Mouse (Mus musculus): ENCODE results near the gene Rgs14. TPM values are rescaled to one million over a fixed set of nuclear protein-coding genes. Genes with fewer than 3 reads are reported as not detected.

The Rgs14 gene
- polyA plus RNA-seq (2015; fragmentation: Nextera tagmentation; extraction: Ambion mirVana) = 0.29 and 0.41 TPM in 2 replicates

DNA sequence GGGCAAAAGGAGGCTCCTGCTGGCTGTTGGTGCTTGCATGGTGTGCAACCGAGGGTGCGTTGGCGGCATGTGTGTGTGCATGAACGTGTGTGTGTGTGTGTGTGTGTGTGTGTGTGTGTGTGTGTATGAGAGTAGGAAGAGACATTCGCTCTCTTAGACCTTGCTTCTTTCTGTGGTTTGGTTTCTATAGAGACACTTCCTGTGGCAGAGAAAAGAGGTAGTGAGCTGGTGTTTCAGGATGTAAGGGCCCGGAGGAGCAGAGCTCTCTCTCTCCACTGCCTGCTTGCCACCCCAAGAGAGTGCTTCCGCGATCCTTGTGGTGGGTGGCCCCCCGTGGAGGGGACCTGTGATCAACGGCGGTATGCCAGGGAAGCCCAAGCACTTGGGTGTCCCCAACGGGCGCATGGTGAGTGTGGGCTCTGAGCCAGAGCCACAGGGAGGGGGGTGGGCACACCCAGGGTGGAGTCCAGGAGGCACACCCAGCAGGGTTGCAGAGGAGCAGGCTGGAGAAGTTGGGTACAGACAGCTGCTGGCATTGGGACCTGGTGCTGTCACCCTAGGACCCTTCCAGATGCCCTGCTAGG is at the start of gene Rgs14:
Gene Rgs14, plus strand, starts transcription at position 202 of the 584 bp plus-strand sequence.
- H3K9ac ChIP-seq = no peak within 1 kb of the TSS
- no peaks in the 10 kb centered on the region for H3K36me3 ChIP-seq
- ATAC-seq (ENCODE audit: low FRiP score, low read depth) = 0 out of 2 replicates have a peak, but pooled peaks have one; percentile 23
- no peaks in the 10 kb centered on the region for H3K4me1 ChIP-seq (replicated peaks)
- H3K9me3 ChIP-seq = no peaks in the 10 kb centered on the region
- 67% methylated on average over 13 of the region's 13 CpGs for WGBS
- peak within 1 kb of the TSS; percentile 19; the same call in 1 of the 2 replicates for H3K4me2 ChIP-seq
- H3K27ac ChIP-seq (replicated peaks) = no peak within 1 kb of the TSS
- no peak within 1 kb of the TSS for H3K4me3 ChIP-seq
- H3K27me3 ChIP-seq = 0 out of 2 replicates have a peak, but pooled peaks cover 8% of the 10 kb centered on the region

DNA sequence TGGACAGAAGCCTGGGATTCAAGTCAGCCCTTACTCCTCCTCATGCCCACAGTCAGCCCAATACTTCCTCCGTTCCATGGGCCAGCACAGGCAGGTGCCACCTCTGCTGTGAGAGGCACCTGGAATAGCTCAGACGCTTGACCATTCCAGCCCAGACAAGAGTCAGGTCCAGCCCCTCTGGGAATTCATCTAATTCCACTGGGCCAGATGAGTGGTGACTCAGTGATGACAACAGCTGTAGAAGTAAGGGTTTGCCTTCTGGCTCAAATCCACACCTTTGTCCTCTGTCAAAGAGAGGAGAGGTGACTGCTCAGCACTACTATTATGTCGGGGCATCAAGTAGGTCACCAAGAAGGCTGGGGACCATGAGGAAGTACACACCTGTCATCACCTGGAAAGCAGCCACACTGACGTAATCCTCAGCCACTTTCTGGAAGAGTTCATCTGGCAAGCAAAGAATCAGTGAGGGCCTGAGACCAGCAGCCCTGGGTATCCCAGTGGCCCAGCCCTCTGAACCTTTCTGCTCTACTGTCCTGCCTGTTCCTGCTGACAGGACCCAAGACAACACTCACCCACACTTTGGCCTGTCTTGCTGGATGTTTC is 49.5 kb upstream of the Rgs14 start, which contains the start of gene Prelid1:
Gene Prelid1, plus strand, starts transcription at position 570 of the 603 bp plus-strand sequence.
- H3K4me2 ChIP-seq = peak within 1 kb of the TSS; percentile 96
- peaks cover 32% of the 10 kb centered on the region for H3K36me3 ChIP-seq
- H3K9me3 ChIP-seq = no peaks in the 10 kb centered on the region
- peak within 1 kb of the TSS; percentile 99 for H3K4me3 ChIP-seq
- 92% methylated on average over 4 of the region's 4 CpGs for WGBS
- H3K9ac ChIP-seq = peak within 1 kb of the TSS; percentile 99
- ATAC-seq (ENCODE audit: low FRiP score, low read depth) = no peak
- H3K27ac ChIP-seq (replicated peaks) = peak within 1 kb of the TSS; percentile 82; the same call in 1 of the 2 replicates
- no peaks in the 10 kb centered on the region for H3K27me3 ChIP-seq
- peaks cover 30% of the 10 kb centered on the region for H3K4me1 ChIP-seq (replicated peaks)

DNA sequence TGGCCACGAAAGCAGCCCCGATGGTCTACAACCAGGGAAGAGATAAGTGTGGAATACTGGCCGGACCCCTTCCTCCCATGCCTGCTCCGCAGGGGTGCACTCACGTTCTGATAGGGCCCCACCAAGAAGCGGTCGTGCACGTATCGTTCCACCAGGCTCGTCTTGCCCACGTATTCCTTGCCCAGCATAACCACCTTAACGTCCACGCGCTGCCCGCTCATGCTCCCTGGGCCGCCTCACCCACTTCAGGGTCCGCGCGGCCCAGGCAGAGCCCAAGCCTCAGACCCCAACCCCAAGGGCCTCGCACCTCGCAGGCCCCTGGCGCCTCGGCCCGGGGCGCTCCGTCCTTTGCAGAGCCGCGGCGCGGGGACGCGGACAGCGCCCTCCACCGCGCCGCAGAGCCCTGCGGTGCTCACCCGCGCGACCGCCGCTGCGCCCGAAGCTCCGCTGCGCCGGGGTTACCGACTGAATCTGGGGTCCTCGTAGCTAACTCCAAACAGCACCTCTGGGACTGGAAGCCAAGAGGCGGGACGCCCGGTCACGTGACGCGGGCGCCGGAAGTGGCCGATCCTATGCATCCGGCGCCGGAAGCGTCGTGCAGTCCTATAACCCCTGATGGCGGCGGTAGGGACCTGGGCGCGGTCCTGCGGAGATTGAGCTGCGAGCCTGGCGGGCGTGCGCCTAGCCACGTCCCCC is 48.0 kb upstream of the Rgs14 start, which contains the start of gene Rab24:
Gene Rab24, minus strand, starts transcription at position 513 of the 696 bp plus-strand sequence.
- Histone ChIP-seq H3K36me3 (peaks cover 30% of the 10 kb centered on the region), H3K27ac (replicated peaks) (peak within 1 kb of the TSS; percentile 82), H3K27me3 (no peaks in the 10 kb centered on the region), H3K4me2 (peak within 1 kb of the TSS; percentile 96), H3K4me1 (replicated peaks) (peaks cover 30% of the 10 kb centered on the region), H3K9ac (peak within 1 kb of the TSS; percentile 99), H3K9me3 (no peaks in the 10 kb centered on the region), H3K4me3 (peak within 1 kb of the TSS; percentile 99)
- ATAC-seq (ENCODE audit: low FRiP score, low read depth) = peak; percentile 93
- WGBS = under 1% methylated on average over 73 of the region's 73 CpGs

DNA sequence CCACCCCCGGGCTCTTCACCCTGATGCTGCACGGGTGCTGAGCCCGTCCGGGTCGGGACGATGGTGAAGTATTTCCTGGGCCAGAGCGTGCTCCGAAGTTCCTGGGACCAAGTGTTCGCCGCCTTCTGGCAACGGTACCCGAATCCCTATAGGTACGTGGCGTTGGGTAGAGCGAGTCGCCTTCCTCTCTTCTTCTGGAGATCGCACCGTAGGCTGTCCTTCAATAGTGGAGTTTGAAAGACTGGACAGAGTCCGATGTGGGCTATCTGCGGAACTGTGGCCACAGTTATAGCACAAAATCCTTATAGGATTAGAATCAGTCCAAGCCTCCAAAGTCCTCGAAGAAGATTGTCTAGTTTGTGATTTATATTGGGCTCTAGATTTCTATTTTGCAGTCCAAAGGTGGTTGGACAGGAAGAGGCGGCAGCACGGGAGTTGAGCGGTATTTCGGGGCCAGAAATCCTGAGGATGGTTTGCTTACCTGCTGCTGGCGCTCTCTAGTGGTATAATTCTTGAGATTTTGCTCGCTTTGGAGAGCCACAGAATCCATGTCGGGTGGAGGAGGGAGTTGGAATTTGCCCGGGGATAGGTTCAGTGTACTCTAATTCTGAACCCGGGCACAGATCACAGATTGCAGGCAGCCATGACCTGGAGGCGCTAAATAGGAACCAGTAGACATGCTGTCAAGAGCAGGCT is 47.3 kb upstream of the Rgs14 start:
- under 1% methylated on average over 31 of the region's 31 CpGs for WGBS
- H3K36me3 ChIP-seq = peaks cover 23% of the 10 kb centered on the region
- H3K4me2 ChIP-seq = peak overlapping the region; percentile 96
- no peaks in the 10 kb centered on the region for H3K27me3 ChIP-seq
- peak overlapping the region; percentile 99 for H3K4me3 ChIP-seq
- H3K27ac ChIP-seq (replicated peaks) = peak overlapping the region; percentile 82
- ATAC-seq (ENCODE audit: low FRiP score, low read depth) = no peak
- H3K9ac ChIP-seq = peak overlapping the region; percentile 99
- H3K4me1 ChIP-seq (replicated peaks) = peaks cover 34% of the 10 kb centered on the region
- no peaks in the 10 kb centered on the region for H3K9me3 ChIP-seq

DNA sequence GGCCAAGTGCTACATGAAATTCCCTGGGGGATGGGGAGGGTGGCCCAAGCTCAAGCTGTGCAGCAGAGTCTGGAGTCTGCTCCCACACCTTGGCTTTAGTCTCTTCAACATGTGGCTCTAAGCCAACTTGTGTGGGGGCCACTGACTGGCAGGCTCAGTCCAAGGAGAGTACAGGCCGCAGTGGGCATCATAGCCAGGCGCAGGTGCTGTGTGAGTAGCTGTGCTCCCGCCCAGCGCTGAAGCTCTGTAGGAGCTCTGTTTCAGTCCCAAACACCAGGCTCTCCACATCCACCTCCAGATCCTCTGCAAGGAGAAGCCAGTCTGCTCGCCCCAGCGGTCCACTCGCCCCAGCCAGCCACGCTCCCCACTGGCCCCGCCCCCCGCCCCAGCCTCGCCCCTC is 43.9 kb upstream of the Rgs14 start:
- H3K4me3 ChIP-seq = no peak overlapping the region
- peaks cover 53% of the 10 kb centered on the region for H3K4me1 ChIP-seq (replicated peaks)
- H3K4me2 ChIP-seq = no peak overlapping the region
- H3K27ac ChIP-seq (replicated peaks) = no peak overlapping the region
- ATAC-seq (ENCODE audit: low FRiP score, low read depth) = no peak
- no peaks in the 10 kb centered on the region for H3K9me3 ChIP-seq
- H3K36me3 ChIP-seq = peaks cover 16% of the 10 kb centered on the region
- 86% methylated on average over 11 of the region's 11 CpGs for whole genome bisulfite sequencing
- H3K27me3 ChIP-seq = no peaks in the 10 kb centered on the region
- H3K9ac ChIP-seq = no peak overlapping the region

DNA sequence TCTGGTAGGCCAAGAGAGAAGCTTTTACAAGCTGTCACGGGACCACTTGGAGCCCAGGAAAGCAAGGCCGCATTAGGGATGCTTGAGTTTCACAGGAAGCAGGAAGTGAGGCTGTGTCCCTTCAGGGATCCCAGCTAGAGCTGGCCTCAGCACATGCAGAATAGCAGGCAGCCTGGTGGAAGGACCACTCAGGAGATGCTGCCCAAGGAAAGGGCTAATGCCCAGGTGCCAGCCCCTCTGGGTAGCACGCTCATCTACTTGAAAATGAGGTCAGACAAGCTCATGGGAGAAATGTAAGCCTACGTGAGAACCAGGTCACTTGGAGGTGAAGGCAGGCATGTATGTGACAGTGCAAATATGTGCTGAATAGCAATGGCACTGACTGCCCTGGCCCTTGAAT is 42.4 kb upstream of the Rgs14 start:
- Histone ChIP-seq H3K9me3 (no peaks in the 10 kb centered on the region), H3K27me3 (no peaks in the 10 kb centered on the region), H3K4me2 (peak overlapping the region; percentile 9; the same call in 1 of the 2 replicates), H3K4me3 (no peak overlapping the region), H3K9ac (no peak overlapping the region), H3K36me3 (peaks cover 16% of the 10 kb centered on the region), H3K4me1 (replicated peaks) (peaks cover 49% of the 10 kb centered on the region), H3K27ac (replicated peaks) (peak overlapping the region; percentile 35)
- 0 out of 2 replicates have a peak, but pooled peaks have one; percentile 19 for ATAC-seq (ENCODE audit: low FRiP score, low read depth)
- WGBS = 60% methylated on average over 4 of the region's 4 CpGs

DNA sequence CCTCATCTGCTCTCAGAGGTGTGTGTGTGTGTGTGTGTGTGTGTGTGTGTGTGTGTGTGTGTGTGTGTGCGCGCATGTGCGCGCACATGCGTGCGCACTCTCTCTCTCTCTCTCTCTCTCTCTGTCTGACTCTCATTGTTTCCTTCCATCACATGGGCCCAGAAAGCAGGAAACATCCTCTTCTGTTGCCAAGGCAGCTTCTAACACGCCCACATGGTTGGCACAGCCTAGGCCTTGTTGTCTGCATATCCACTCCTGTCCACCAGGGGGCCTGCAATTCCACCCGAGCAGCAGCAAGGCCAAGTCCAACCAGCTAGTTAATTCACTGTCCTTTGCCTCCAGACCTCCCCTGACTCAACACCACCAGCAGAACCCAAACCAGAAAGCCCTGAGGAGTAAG is 41.9 kb upstream of the Rgs14 start:
- Histone ChIP-seq H3K9me3 (no peaks in the 10 kb centered on the region), H3K27ac (replicated peaks) (peak overlapping the region; percentile 35), H3K4me1 (replicated peaks) (peaks cover 46% of the 10 kb centered on the region), H3K9ac (no peak overlapping the region), H3K4me2 (peak overlapping the region; percentile 21), H3K27me3 (no peaks in the 10 kb centered on the region), H3K4me3 (no peak overlapping the region), H3K36me3 (peaks cover 16% of the 10 kb centered on the region)
- 35% methylated on average over 8 of the region's 8 CpGs for WGBS
- ATAC-seq (ENCODE audit: low FRiP score, low read depth) = peak; percentile 49

DNA sequence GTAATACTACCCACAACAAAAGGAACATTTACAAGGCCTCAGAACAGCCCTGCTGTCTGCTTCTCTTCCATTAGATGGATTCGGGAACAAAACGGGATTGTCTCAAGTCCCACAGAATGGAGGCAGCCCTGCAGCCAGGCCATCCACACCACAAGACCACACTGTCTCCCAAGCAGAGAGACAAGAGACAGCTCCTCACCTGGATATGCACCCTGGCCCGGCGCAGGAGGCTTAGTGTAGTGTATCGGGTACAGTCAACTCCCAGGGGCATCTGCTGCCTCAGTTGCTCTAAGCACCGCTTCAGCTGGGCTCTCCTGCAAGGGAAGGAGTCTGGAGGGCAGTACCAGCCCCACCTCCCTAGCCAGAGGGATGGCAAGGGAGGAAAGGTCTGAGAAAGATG is 41.4 kb upstream of the Rgs14 start:
- 0 out of 2 replicates have a peak overlapping the region, but pooled peaks have one; percentile 80 for H3K4me3 ChIP-seq
- 0 out of 2 replicates have a peak overlapping the region, but pooled peaks have one; percentile 59 for H3K9ac ChIP-seq
- H3K27me3 ChIP-seq = no peaks in the 10 kb centered on the region
- H3K36me3 ChIP-seq = peaks cover 16% of the 10 kb centered on the region
- ATAC-seq (ENCODE audit: low FRiP score, low read depth) = no peak
- no peak overlapping the region for H3K27ac ChIP-seq (replicated peaks)
- WGBS = 86% methylated on average over 6 of the region's 6 CpGs
- H3K9me3 ChIP-seq = no peaks in the 10 kb centered on the region
- peaks cover 40% of the 10 kb centered on the region for H3K4me1 ChIP-seq (replicated peaks)
- peak overlapping the region; percentile 81 for H3K4me2 ChIP-seq

DNA sequence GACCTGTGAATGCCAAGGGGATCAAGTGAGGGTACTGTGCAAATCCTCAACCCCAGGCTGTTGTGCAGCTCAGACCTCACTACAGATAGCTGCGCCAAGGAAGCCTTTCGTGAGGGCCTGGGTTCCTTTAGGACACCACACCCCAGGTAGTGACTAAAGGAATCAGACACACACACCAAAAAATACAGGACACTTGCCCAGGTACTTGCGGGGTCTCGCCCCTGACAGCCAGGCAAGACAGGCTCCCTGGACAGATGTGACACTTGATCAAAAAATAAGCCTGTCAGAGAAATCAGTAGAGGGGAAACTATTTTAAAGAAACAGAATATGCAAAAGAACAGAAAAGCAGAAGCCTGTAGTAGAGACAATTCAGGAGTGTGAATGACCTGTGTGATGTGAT is 40.9 kb upstream of the Rgs14 start:
- Histone ChIP-seq H3K9me3 (no peaks in the 10 kb centered on the region), H3K27ac (replicated peaks) (no peak overlapping the region), H3K27me3 (no peaks in the 10 kb centered on the region), H3K4me2 (peak overlapping the region; percentile 81), H3K4me1 (replicated peaks) (peaks cover 36% of the 10 kb centered on the region), H3K9ac (0 out of 2 replicates have a peak overlapping the region, but pooled peaks have one; percentile 59), H3K36me3 (peaks cover 16% of the 10 kb centered on the region), H3K4me3 (peak overlapping the region; percentile 80)
- ATAC-seq (ENCODE audit: low FRiP score, low read depth) = no peak
- 87% methylated on average over 4 of the region's 4 CpGs for WGBS

DNA sequence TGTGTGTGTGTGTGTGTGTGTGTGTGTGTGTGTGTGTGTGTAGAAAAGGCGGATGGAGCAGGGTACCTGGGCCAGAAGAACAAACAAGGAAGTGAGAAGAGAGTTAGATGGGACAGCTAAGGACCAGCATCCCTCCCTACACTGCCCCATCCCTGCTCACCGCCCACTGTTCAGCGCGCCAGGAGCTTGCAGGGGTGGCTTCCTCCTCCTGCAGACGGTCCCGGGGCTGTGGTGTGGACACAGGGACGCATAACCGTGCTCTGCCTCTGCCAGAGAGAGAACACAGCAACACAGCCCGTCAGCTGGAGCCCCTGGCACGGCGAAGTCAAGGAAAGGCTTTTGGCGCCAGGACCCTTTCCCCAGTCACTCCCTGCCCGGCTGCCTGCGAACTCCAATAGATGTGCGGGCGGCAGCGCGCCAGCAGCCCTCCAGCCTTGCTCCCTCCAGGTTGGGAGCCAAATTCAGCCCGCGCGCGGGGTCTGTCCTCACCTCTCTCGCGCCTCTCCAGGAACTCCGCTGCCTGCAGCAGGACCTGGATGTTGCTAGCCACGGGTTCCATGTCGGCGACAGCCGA is 40.3 kb upstream of the Rgs14 start:
- H3K9me3 ChIP-seq = no peaks in the 10 kb centered on the region

More for the DNA sequence above, 40.3 kb upstream of the Rgs14 start:
- Histone ChIP-seq H3K4me1 (replicated peaks) (peaks cover 30% of the 10 kb centered on the region), H3K4me2 (peak overlapping the region; percentile 81), H3K27me3 (no peaks in the 10 kb centered on the region), H3K9ac (peak overlapping the region; percentile 59), H3K4me3 (peak overlapping the region; percentile 80), H3K36me3 (peaks cover 10% of the 10 kb centered on the region), H3K27ac (replicated peaks) (peak overlapping the region; percentile 82)
- WGBS = 1% methylated on average over 28 of the region's 29 CpGs
- ATAC-seq (ENCODE audit: low FRiP score, low read depth) = peak; percentile 0; the same call in 1 of the 2 replicates
